Mouse (Mus musculus) right cerebral cortex, postnatal 36 days (tissue): ENCODE data around the gene Sqstm1.

Experiments
- DNase-seq, 2 experiments: peaks; one replicate each; pipeline ENCODE4 v3.0.0; 2022; ENCODE audit warnings: low spot score in 2 of 2, mixed read lengths in 1 of 2

The Sqstm1 gene

GRCm38 (mm10) chr11:50230481-50231304, 20.1 kb upstream of the Sqstm1 start:
- DNase-seq, result no peak

GRCm38 (mm10) chr11:50229252-50229910, 18.8 kb upstream of the Sqstm1 start:
- DNase-seq, result no peak

- DNase-seq, result no peak
Measured at GRCm38 (mm10) chr11:50228772-50229171, 18.1 kb upstream of the Sqstm1 start.

- no peak for DNase-seq
Measured at GRCm38 (mm10) chr11:50227736-50228135, 17.1 kb upstream of the Sqstm1 start.

- DNase-seq, result no peak
Measured at GRCm38 (mm10) chr11:50227226-50227625, 16.6 kb upstream of the Sqstm1 start.

GRCm38 (mm10) chr11:50226406-50226805, 15.8 kb upstream of the Sqstm1 start:
- no peak for DNase-seq

GRCm38 (mm10) chr11:50225611-50226378, 15.2 kb upstream of the Sqstm1 start:
- no peak for DNase-seq

GRCm38 (mm10) chr11:50224671-50225530, 14.3 kb upstream of the Sqstm1 start:
- DNase-seq, result peak; percentile 77 to 78

GRCm38 (mm10) chr11:50223783-50224662, 13.4 kb upstream of the Sqstm1 start:
- no peak for DNase-seq

GRCm38 (mm10) chr11:50222559-50223276, 12.1 kb upstream of the Sqstm1 start:
- no peak for DNase-seq

- DNase-seq, result no peak
Measured at GRCm38 (mm10) chr11:50219833-50220232, 9.2 kb upstream of the Sqstm1 start.

GRCm38 (mm10) chr11:50217811-50218210, 7.2 kb upstream of the Sqstm1 start:
- no peak for DNase-seq

- no peak for DNase-seq
Measured at GRCm38 (mm10) chr11:50216724-50217366, 6.2 kb upstream of the Sqstm1 start.

GRCm38 (mm10) chr11:50215633-50216032, 5.0 kb upstream of the Sqstm1 start:
- no peak for DNase-seq

- DNase-seq, result no peak
Measured at GRCm38 (mm10) chr11:50214631-50215030, 4.0 kb upstream of the Sqstm1 start.

- peak in 1 of 2 experiments; percentile 40 for DNase-seq
Measured at GRCm38 (mm10) chr11:50212848-50213758, 2.5 kb upstream of the Sqstm1 start.

GRCm38 (mm10) chr11:50212060-50212739, 1.6 kb upstream of the Sqstm1 start:
- DNase-seq, result no peak
